Mouse (Mus musculus): Measurements from ENCODE around the gene Akap4. TPM values are rescaled to one million over a fixed set of nuclear protein-coding genes. Genes with fewer than 3 reads are reported as not detected.

Gene Akap4
- total and polyA plus RNA-seq, 2 experiments from 2014 or later: not detected

GRCm38 (mm10) chrX:7085878-7086277, 18.6 kb downstream of the Akap4 start:
- ATAC-seq: no peak
- H3K27ac ChIP-seq: no peak overlapping the region
- no peak overlapping the region for H3K4me2 ChIP-seq (ENCODE audit: low read depth, low read length)
- no peaks in the 10 kb centered on the region for H3K27me3 ChIP-seq (ENCODE audit: insufficient read depth, low read length)
- H3K9ac ChIP-seq (replicated peaks; ENCODE audit: low read length): no peak overlapping the region
- H3K9me3 ChIP-seq (ENCODE audit: low read length): no peaks in the 10 kb centered on the region
- 88% methylated on average over 1 of the region's 1 CpGs for WGBS
- H3K36me3 ChIP-seq (ENCODE audit: insufficient read depth, low read length): no peaks in the 10 kb centered on the region
- H3K4me3 ChIP-seq (ENCODE audit: low read length): no peak overlapping the region
- TF ChIP-seq CTCF (IDR thresholded peaks at IDR 0.05; ENCODE audit: low read depth): no peak
- DNase-seq (ENCODE audit: low spot score): no peak
- no peaks in the 10 kb centered on the region for H3K4me1 ChIP-seq (ENCODE audit: insufficient read depth, low read length)

GRCm38 (mm10) chrX:7090323-7090722, 23.0 kb downstream of the Akap4 start:
- H3K4me1 ChIP-seq (ENCODE audit: insufficient read depth, low read length): no peaks in the 10 kb centered on the region
- H3K27ac ChIP-seq: no peak overlapping the region
- no peaks in the 10 kb centered on the region for H3K36me3 ChIP-seq (ENCODE audit: insufficient read depth, low read length)
- no peak overlapping the region for H3K4me3 ChIP-seq (ENCODE audit: low read length)
- DNase-seq (ENCODE audit: low spot score) (no peak), ATAC-seq (no peak)
- H3K27me3 ChIP-seq (ENCODE audit: insufficient read depth, low read length): no peaks in the 10 kb centered on the region
- H3K9me3 ChIP-seq (ENCODE audit: low read length): no peaks in the 10 kb centered on the region
- no peak for TF ChIP-seq CTCF (IDR thresholded peaks at IDR 0.05; ENCODE audit: low read depth)
- H3K4me2 ChIP-seq (ENCODE audit: low read depth, low read length): no peak overlapping the region
- H3K9ac ChIP-seq (replicated peaks; ENCODE audit: low read length): no peak overlapping the region

- peak; percentile 10 for DNase-seq (ENCODE audit: low spot score)
- no peak for ATAC-seq
- Histone ChIP-seq H3K27me3 (ENCODE audit: insufficient read depth, low read length) (no peaks in the 10 kb centered on the region), H3K4me3 (ENCODE audit: low read length) (no peak overlapping the region), H3K4me2 (ENCODE audit: low read depth, low read length) (no peak overlapping the region), H3K36me3 (ENCODE audit: insufficient read depth, low read length) (no peaks in the 10 kb centered on the region), H3K9ac (replicated peaks; ENCODE audit: low read length) (no peak overlapping the region), H3K27ac (no peak overlapping the region), H3K4me1 (ENCODE audit: insufficient read depth, low read length) (no peaks in the 10 kb centered on the region), H3K9me3 (ENCODE audit: low read length) (no peaks in the 10 kb centered on the region)
- peak; percentile 43 for TF ChIP-seq CTCF (IDR thresholded peaks at IDR 0.05; ENCODE audit: low read depth)
Observed at GRCm38 (mm10) chrX:7102280-7102679, 35.0 kb downstream of the Akap4 start.

GRCm38 (mm10) chrX:7114885-7115284, 47.6 kb downstream of the Akap4 start:
- WGBS: 71% methylated on average over 3 of the region's 3 CpGs
- H3K4me3 ChIP-seq (ENCODE audit: low read length): no peak overlapping the region
- H3K27ac ChIP-seq: no peak overlapping the region
- H3K36me3 ChIP-seq (ENCODE audit: insufficient read depth, low read length): no peaks in the 10 kb centered on the region
- no peaks in the 10 kb centered on the region for H3K9me3 ChIP-seq (ENCODE audit: low read length)
- no peak for ATAC-seq
- no peak for DNase-seq (ENCODE audit: low spot score)
- TF ChIP-seq CTCF (IDR thresholded peaks at IDR 0.05; ENCODE audit: low read depth): no peak
- H3K4me2 ChIP-seq (ENCODE audit: low read depth, low read length): no peak overlapping the region
- no peak overlapping the region for H3K9ac ChIP-seq (replicated peaks; ENCODE audit: low read length)
- H3K27me3 ChIP-seq (ENCODE audit: insufficient read depth, low read length): no peaks in the 10 kb centered on the region
- no peaks in the 10 kb centered on the region for H3K4me1 ChIP-seq (ENCODE audit: insufficient read depth, low read length)

- 82% methylated on average over 4 of the region's 4 CpGs for whole genome bisulfite sequencing
Observed at GRCm38 (mm10) chrX:7121618-7122280, 54.4 kb downstream of the Akap4 start.

More at GRCm38 (mm10) chrX:7121618-7122280, 54.4 kb downstream of the Akap4 start:
- TF ChIP-seq CTCF (IDR thresholded peaks at IDR 0.05; ENCODE audit: low read depth): no peak
- H3K4me3 ChIP-seq (ENCODE audit: low read length): no peak overlapping the region
- no peak overlapping the region for H3K27ac ChIP-seq
- no peaks in the 10 kb centered on the region for H3K4me1 ChIP-seq (ENCODE audit: insufficient read depth, low read length)
- H3K4me2 ChIP-seq (ENCODE audit: low read depth, low read length): no peak overlapping the region
- DNase-seq (ENCODE audit: low spot score) (no peak), ATAC-seq (no peak)
- no peaks in the 10 kb centered on the region for H3K36me3 ChIP-seq (ENCODE audit: insufficient read depth, low read length)
- H3K9me3 ChIP-seq (ENCODE audit: low read length): no peaks in the 10 kb centered on the region
- H3K27me3 ChIP-seq (ENCODE audit: insufficient read depth, low read length): no peaks in the 10 kb centered on the region
- no peak overlapping the region for H3K9ac ChIP-seq (replicated peaks; ENCODE audit: low read length)

Other genes starting within 250 kb of the Akap4 start
- gene Ccnb3, start 25.9 kb upstream of the Akap4 start, total RNA-seq (2014; rRNA removed): not detected in 2 replicates
- not detected in 2 replicates for gene Ccnb3, start 25.9 kb upstream of the Akap4 start, polyA plus RNA-seq (2015; fragmentation: Nextera tagmentation; extraction: Ambion mirVana)

All from hindbrain, postnatal 0 days (tissue).